Mouse (Mus musculus): ENCODE data around the gene Chst14. TPM values are rescaled to one million over a fixed set of nuclear protein-coding genes. Genes with fewer than 3 reads are reported as not detected.

The Chst14 gene
- total and polyA plus RNA-seq, 3 experiments, result 4.7 to 8.4 (median 5.1) TPM

- dilution Hi-C loops (cut with MboI; ENCODE audit: extremely low pct_ligation_motif_present, extremely low pct_unique_long_range_greater_than_20kb, low sequenced_read_pairs), result no loop called here
- H3K36me3 ChIP-seq (replicated peaks in 1 of 2; ENCODE audit: control insufficient read depth in 1 of 2, insufficient read depth in 1 of 2, low read length in 1 of 2), result no peaks in the 10 kb centered on the region
- peak overlapping the region; percentile 45 for H3K4me2 ChIP-seq (ENCODE audit: insufficient read depth, low read depth, poor library complexity, severe bottlenecking)
- DNase-seq (ENCODE audit: extremely low read depth), result no peak
- H3K27me3 ChIP-seq (replicated peaks), result peaks cover 41% of the 10 kb centered on the region
- H3K4me3 ChIP-seq (replicated peaks in 1 of 3; ENCODE audit: low read depth in 2 of 3, low read length in 2 of 3, poor library complexity in 1 of 3), result peak overlapping the region; percentile 17 to 43 (median 29)
- in situ Hi-C loops (cut with MboI; ENCODE audit: low pct_ligation_motif_present, low pct_unique_long_range_greater_than_20kb, low sequenced_read_pairs), result loop anchor here (5.0 to 10.0 kb wide), 3 partner anchors 64 to 211 kb away; partner anchors contain the start of gene Ccdc9b
- H3K27ac ChIP-seq (ENCODE audit: insufficient read depth, low read depth), result no peak overlapping the region
- H3K4me1 ChIP-seq (ENCODE audit: control insufficient read depth in 1 of 2, insufficient read depth in 2 of 2), result peaks cover 6 to 32% of the 10 kb centered on the region in 2 experiments
- H3K9ac ChIP-seq (ENCODE audit: insufficient read depth, low read depth), result peak overlapping the region; percentile 13; the same call in 1 of the 2 replicates
- H3K9me3 ChIP-seq (replicated peaks; ENCODE audit: low read length), result no peaks in the 10 kb centered on the region
- TF ChIP-seq ZNF384 (IDR thresholded peaks at IDR 0.05; ENCODE audit: low read depth, low read length), result no peak
- TF ChIP-seq MYC (IDR thresholded peaks at IDR 0.05; ENCODE audit: low read depth, low read length), result 0 out of 2 replicates have a peak, but pooled peaks have one; percentile 11
- peak; percentile 68 for TF ChIP-seq MAX (IDR thresholded peaks at IDR 0.05; ENCODE audit: low read length)
- H3K79me2 ChIP-seq (replicated peaks; ENCODE audit: control insufficient read depth, extremely low read depth, insufficient read depth, poor library complexity, severe bottlenecking), result no peaks in the 10 kb centered on the region
These were observed 49.6 kb downstream of the Chst14 start for GRCm38 (mm10) chr2:118975855-118976254.

DNA sequence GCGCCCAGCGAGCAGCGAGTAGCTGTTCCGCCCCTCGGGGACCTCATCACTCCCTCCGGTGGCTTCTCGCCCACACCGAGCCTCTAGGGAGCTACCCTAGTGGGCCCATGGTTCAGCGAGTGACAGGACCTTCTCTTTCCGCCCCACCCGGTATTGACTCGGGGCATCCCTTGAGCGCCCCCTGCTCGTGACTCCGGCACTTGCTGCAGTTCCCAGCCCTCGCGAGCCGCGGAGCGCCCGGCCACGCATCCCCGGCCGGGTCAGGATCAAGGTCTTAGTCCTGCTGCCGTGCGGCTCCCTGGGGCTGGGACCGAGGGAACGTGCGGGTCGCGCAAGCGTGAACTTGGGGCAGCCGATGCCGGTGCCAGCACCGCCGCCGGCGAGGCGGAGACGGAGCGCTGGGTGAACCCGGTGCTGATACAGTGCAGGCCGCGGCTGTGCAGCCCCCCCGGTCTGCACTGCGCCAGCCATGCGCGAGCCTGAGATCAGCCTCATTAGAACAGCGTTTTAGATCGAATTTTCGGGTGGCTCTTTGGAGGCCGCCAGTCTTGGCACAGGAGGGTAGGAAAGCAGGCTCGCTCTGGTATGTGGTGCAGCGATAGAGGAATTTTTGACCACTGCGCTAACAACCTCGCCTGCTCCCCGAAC, 50.1 kb downstream of the Chst14 start:
- Histone ChIP-seq H3K4me2 (ENCODE audit: insufficient read depth, low read depth, poor library complexity, severe bottlenecking) (peak overlapping the region; percentile 45), H3K27me3 (replicated peaks) (peaks cover 42% of the 10 kb centered on the region), H3K9ac (ENCODE audit: insufficient read depth, low read depth) (0 out of 2 replicates have a peak overlapping the region, but pooled peaks have one; percentile 13), H3K9me3 (replicated peaks; ENCODE audit: low read length) (no peaks in the 10 kb centered on the region), H3K36me3 (replicated peaks in 1 of 2; ENCODE audit: control insufficient read depth in 1 of 2, insufficient read depth in 1 of 2, low read length in 1 of 2) (no peaks in the 10 kb centered on the region), H3K79me2 (replicated peaks; ENCODE audit: control insufficient read depth, extremely low read depth, insufficient read depth, poor library complexity, severe bottlenecking) (no peaks in the 10 kb centered on the region), H3K4me1 (ENCODE audit: control insufficient read depth in 1 of 2, insufficient read depth in 2 of 2) (peaks cover 5 to 28% of the 10 kb centered on the region in 2 experiments), H3K27ac (ENCODE audit: insufficient read depth, low read depth) (no peak overlapping the region), H3K4me3 (replicated peaks in 1 of 3; ENCODE audit: low read depth in 2 of 3, low read length in 2 of 3, poor library complexity in 1 of 3) (peak overlapping the region; percentile 29 to 43 (median 42))
- dilution Hi-C loops (cut with MboI; ENCODE audit: extremely low pct_ligation_motif_present, extremely low pct_unique_long_range_greater_than_20kb, low sequenced_read_pairs) (no loop called here), in situ Hi-C loops (cut with MboI; ENCODE audit: low pct_ligation_motif_present, low pct_unique_long_range_greater_than_20kb, low sequenced_read_pairs) (loop anchor here (5.0 to 10.0 kb wide), 3 partner anchors 64 to 212 kb away; partner anchors contain the start of gene Ccdc9b)
- peak; percentile 85 for DNase-seq (ENCODE audit: extremely low read depth)
- no peak for TF ChIP-seq ELF1 (IDR thresholded peaks at IDR 0.05; ENCODE audit: low read depth, low read length)
- TF ChIP-seq HCFC1 (IDR thresholded peaks at IDR 0.05; ENCODE audit: low read depth, low read length), result no peak
- no peak for TF ChIP-seq MYC (IDR thresholded peaks at IDR 0.05; ENCODE audit: low read depth, low read length)
- no peak for TF ChIP-seq E2F4 (IDR thresholded peaks at IDR 0.05; ENCODE audit: insufficient replicate concordance, low read depth, low read length)
- TF ChIP-seq ETS1 (conservative IDR thresholded peaks at IDR 0.05; ENCODE audit: low read depth, low read length), result peak; percentile 39
- TF ChIP-seq ZMIZ1 (IDR thresholded peaks at IDR 0.05; ENCODE audit: low read depth, low read length), result no peak
- TF ChIP-seq RCOR1 (conservative IDR thresholded peaks at IDR 0.05; ENCODE audit: low read depth, low read length), result no peak
- TF ChIP-seq CHD2 (IDR thresholded peaks at IDR 0.05; ENCODE audit: low read length), result 0 out of 2 replicates have a peak, but pooled peaks have one; percentile 8
- no peak for TF ChIP-seq GABPA (IDR thresholded peaks at IDR 0.05; ENCODE audit: insufficient replicate concordance, low read depth, low read length)
- TF ChIP-seq ZC3H11A (IDR thresholded peaks at IDR 0.05; ENCODE audit: low read depth, low read length), result no peak
- no peak for TF ChIP-seq USF2 (conservative IDR thresholded peaks at IDR 0.05; ENCODE audit: low read depth, low read length)
- peak; percentile 71; the same call in 1 of the 2 replicates for TF ChIP-seq MAZ (IDR thresholded peaks at IDR 0.05; ENCODE audit: low read depth, low read length)
- 0 out of 2 replicates have a peak, but pooled peaks have one; percentile 14 for TF ChIP-seq MEF2A (IDR thresholded peaks at IDR 0.05; ENCODE audit: borderline replicate concordance, low read depth, low read length)
- TF ChIP-seq IRF4 (IDR thresholded peaks at IDR 0.05; ENCODE audit: low read depth, low read length), result peak; percentile 54; the same call in 1 of the 2 replicates
- TF ChIP-seq UBTF (IDR thresholded peaks at IDR 0.05; ENCODE audit: low read depth, low read length), result 0 out of 2 replicates have a peak, but pooled peaks have one; percentile 36
- no peak for TF ChIP-seq PAX5 (IDR thresholded peaks at IDR 0.05; ENCODE audit: low read length)
- no peak for TF ChIP-seq SIN3A (IDR thresholded peaks at IDR 0.05; ENCODE audit: low read length)
- TF ChIP-seq MXI1 (IDR thresholded peaks at IDR 0.05; ENCODE audit: low read depth, low read length), result no peak
- TF ChIP-seq EP300 (IDR thresholded peaks at IDR 0.05; ENCODE audit: low read length), result no peak
- TF ChIP-seq NRF1 (IDR thresholded peaks at IDR 0.05; ENCODE audit: low read depth, low read length), result no peak
- no peak for TF ChIP-seq JUN (IDR thresholded peaks at IDR 0.05; ENCODE audit: insufficient read depth, low read depth, low read length)
- no peak for TF ChIP-seq JUND (conservative IDR thresholded peaks at IDR 0.05; ENCODE audit: low read depth, low read length)
- TF ChIP-seq ZNF384 (IDR thresholded peaks at IDR 0.05; ENCODE audit: low read depth, low read length), result no peak
- TF ChIP-seq TCF12 (IDR thresholded peaks at IDR 0.05; ENCODE audit: low read depth, low read length), result peak; percentile 34; the same call in 1 of the 2 replicates
- TF ChIP-seq NELFE (IDR thresholded peaks at IDR 0.05; ENCODE audit: low read depth, low read length), result no peak
- peak; percentile 67 for TF ChIP-seq BHLHE40 (IDR thresholded peaks at IDR 0.05; ENCODE audit: low read depth, low read length)
- TF ChIP-seq POLR2AphosphoS2 (IDR thresholded peaks at IDR 0.05; ENCODE audit: low read depth, low read length), result no peak
- 0 out of 2 replicates have a peak, but pooled peaks have one; percentile 54 for TF ChIP-seq KAT2A (IDR thresholded peaks at IDR 0.05; ENCODE audit: insufficient replicate concordance, low read length)
- TF ChIP-seq SMC3 (IDR thresholded peaks at IDR 0.05; ENCODE audit: low read depth, low read length), result peak; percentile 78

Data from CH12.LX (cell line).